ENCODE assay signal across 13 mouse cellular contexts in the genomic region with DNA sequence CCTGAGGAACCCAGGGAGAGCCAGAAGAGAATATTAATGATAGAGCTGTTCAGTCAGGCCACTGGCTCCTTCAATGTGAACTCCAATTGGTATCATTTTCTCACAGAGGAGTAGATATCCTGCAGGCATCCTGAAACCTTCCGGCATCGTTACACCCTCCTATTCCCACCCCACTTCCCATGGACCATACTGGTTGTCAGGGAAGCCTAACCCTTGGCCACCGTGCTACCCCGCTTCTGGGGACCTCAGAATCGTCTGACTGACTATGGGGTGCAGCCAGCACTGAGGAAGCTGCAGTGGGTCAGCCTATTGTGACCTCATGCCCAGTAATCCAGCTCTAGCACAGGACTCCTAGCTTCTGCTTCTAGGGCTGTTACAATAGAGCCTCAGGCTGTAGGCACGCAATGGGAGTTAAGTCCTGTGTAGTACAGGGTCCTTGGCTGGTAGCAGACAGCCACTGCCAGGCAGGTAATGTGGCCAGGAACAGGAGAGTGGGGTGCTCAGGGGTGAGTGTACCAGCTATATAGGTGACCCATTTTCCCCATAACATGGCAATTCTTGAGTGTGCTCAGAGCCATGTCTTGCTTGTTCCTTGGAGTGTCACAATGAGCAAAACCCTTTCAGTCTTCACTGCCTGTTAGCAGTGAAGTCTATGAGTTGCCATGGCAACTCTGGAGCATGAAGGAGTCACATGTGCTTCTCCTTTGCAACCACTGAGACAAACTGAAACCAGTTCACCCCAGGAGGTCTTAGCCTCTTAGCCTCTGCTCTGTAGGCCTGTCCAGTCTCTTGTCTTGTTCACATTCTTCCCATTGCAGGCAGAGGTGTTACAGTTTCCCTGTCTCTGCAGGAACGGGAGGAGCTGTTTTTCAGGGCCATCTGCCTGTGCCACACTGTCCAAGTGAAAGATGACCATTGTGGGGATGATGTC. TPM values are rescaled to one million over a fixed set of nuclear protein-coding genes. Genes with fewer than 3 reads are reported as not detected.
DNase-seq lines count a peak whose midpoint lies in the region; ATAC-seq lines count a peak whose summit lies in the region.
"Had no signal": no experiment of that assay in that cellular context is flagged by ENCODE, and none has a peak within 500 bp of the region (broad histone marks: within the 10 kb centered on the region; RNA-seq: fewer than 3 reads in every experiment).

No protein-coding gene starts in this region.

- H3K4me1 ChIP-seq in neural tube, embryonic 11.5 days (ENCODE audit: control insufficient read depth, insufficient read depth, low read length), result peaks cover 6% of the 10 kb centered on the region
- H3K4me1 ChIP-seq in forebrain, embryonic 10.5 days, result peaks cover 21% of the 10 kb centered on the region
- H3K4me1 ChIP-seq in hindbrain, embryonic 15.5 days (replicated peaks), result peaks cover 14% of the 10 kb centered on the region
- H3K4me1 ChIP-seq: liver, embryonic 13.5 days had no signal

- H3K4me2 ChIP-seq in neural tube, embryonic 11.5 days (ENCODE audit: low read depth), result no peak overlapping the region
- H3K4me2 ChIP-seq in hindbrain, embryonic 15.5 days, result no peak overlapping the region
- H3K4me2 ChIP-seq: liver, embryonic 13.5 days had no signal

- DNase-seq in neural tube, embryonic 11.5 days (ENCODE audit: low spot score), result no peak
- DNase-seq in neural tube, embryonic 10.5 days (ENCODE audit: extremely low spot score, low spot score), result no peak
- DNase-seq in forebrain, embryonic 10.5 days (ENCODE audit: extremely low spot score, low spot score), result peak; percentile 37
- peak; percentile 41 for DNase-seq in telencephalon, adult 2 months (ENCODE audit: low read depth, low spot score)
- no peak for DNase-seq in right cerebral cortex, postnatal 25 days
- DNase-seq in heart, adult 18-20 months, result no peak
- DNase-seq in thymus, postnatal 10 days (ENCODE audit: low spot score in 2 of 2), result no peak
- DNase-seq: adrenal gland, adult 8-10 months; cerebellum, adult 9-11 months; kidney, adult 9 months; liver, embryonic 13.5 days had no signal

- H3K27ac ChIP-seq in neural tube, embryonic 11.5 days (ENCODE audit: low read depth, low read length), result no peak overlapping the region
- H3K27ac ChIP-seq in forebrain, embryonic 10.5 days, result peak overlapping the region; percentile 77
- H3K27ac ChIP-seq in hindbrain, embryonic 15.5 days (replicated peaks), result peak overlapping the region; percentile 43
- H3K27ac ChIP-seq: liver, embryonic 13.5 days had no signal

- no peak overlapping the region for H3K9ac ChIP-seq in neural tube, embryonic 11.5 days (ENCODE audit: low read length)
- H3K9ac ChIP-seq in hindbrain, embryonic 15.5 days, result no peak overlapping the region
- H3K9ac ChIP-seq: liver, embryonic 13.5 days had no signal

- WGBS in neural tube, embryonic 11.5 days, result 79% methylated on average over 7 of the region's 7 CpGs
- 72% methylated on average over 7 of the region's 7 CpGs for WGBS in forebrain, embryonic 10.5 days
- WGBS in hindbrain, embryonic 15.5 days, result 57% methylated on average over 7 of the region's 7 CpGs

- H3K9me3 ChIP-seq in neural tube, embryonic 11.5 days (ENCODE audit: control insufficient read depth, low read length), result no peaks in the 10 kb centered on the region
- no peaks in the 10 kb centered on the region for H3K9me3 ChIP-seq in forebrain, embryonic 10.5 days
- H3K9me3 ChIP-seq in hindbrain, embryonic 15.5 days, result no peaks in the 10 kb centered on the region
- H3K9me3 ChIP-seq: liver, embryonic 13.5 days had no signal

- no peak overlapping the region for H3K4me3 ChIP-seq in neural tube, embryonic 11.5 days (ENCODE audit: low read depth, low read length)
- H3K4me3 ChIP-seq in forebrain, embryonic 10.5 days, result no peak overlapping the region
- H3K4me3 ChIP-seq in hindbrain, embryonic 15.5 days, result no peak overlapping the region
- H3K4me3 ChIP-seq: erythroblast, embryonic 14.5 days; liver, embryonic 13.5 days had no signal

- H3K36me3 ChIP-seq in neural tube, embryonic 11.5 days (ENCODE audit: control insufficient read depth, insufficient read depth, low read length), result no peaks in the 10 kb centered on the region; the same call in none of the 2 replicates
- H3K36me3 ChIP-seq in forebrain, embryonic 10.5 days (replicated peaks), result peaks cover 98% of the 10 kb centered on the region
- H3K36me3 ChIP-seq in hindbrain, embryonic 15.5 days, result peaks cover 48% of the 10 kb centered on the region
- H3K36me3 ChIP-seq: liver, embryonic 13.5 days had no signal

- peak; percentile 45; the same call in 1 of the 2 replicates for ATAC-seq in neural tube, embryonic 11.5 days (ENCODE audit: insufficient read depth, low FRiP score, low TSS enrichment)
- peak; percentile 80 for ATAC-seq in hindbrain, embryonic 15.5 days (ENCODE audit: low FRiP score, low read depth)

- no peaks in the 10 kb centered on the region for H3K27me3 ChIP-seq in neural tube, embryonic 11.5 days (ENCODE audit: control insufficient read depth, insufficient read depth, low read length)
- H3K27me3 ChIP-seq in forebrain, embryonic 10.5 days (ENCODE audit: poor library complexity, severe bottlenecking), result no peaks in the 10 kb centered on the region
- H3K27me3 ChIP-seq in hindbrain, embryonic 15.5 days, result no peaks in the 10 kb centered on the region

RNA-seq across cellular contexts. Expression of a gene that starts 41.7 kb away (rescaled TPM):
- polyA plus RNA-seq in neural tube, embryonic 11.5 days (2014; fragmentation: Nextera tagmentation; extraction: Ambion mirVana), result 46.3 and 58.7 TPM in 2 replicates
- 26.3 and 32.5 TPM in 2 replicates for polyA plus RNA-seq in forebrain, embryonic 10.5 days (2016; fragmentation: Nextera tagmentation; extraction: Ambion mirVana)
- 146 and 155 TPM in 2 replicates for polyA plus RNA-seq in hindbrain, embryonic 15.5 days (2015; fragmentation: Nextera tagmentation; extraction: Ambion mirVana)
- 10 to 100 TPM; 75.1 to 93.4 TPM for total RNA-seq in heart, adult 18-20 months (2021)

Comparison
In these comparisons a context has a peak if more than half of its experiments do, and no peak if none do; other contexts are left out.
1. DNase-seq: peak in forebrain, embryonic 10.5 days (single experiment) and telencephalon, adult 2 months (single experiment); none in neural tube, embryonic 11.5 days (single experiment), neural tube, embryonic 10.5 days (single experiment), right cerebral cortex, postnatal 25 days (single experiment), heart, adult 18-20 months (0 of 2) and thymus, postnatal 10 days (0 of 2).